Mouse (Mus musculus): ENCODE results near the gene Plekhh2.

DNA sequence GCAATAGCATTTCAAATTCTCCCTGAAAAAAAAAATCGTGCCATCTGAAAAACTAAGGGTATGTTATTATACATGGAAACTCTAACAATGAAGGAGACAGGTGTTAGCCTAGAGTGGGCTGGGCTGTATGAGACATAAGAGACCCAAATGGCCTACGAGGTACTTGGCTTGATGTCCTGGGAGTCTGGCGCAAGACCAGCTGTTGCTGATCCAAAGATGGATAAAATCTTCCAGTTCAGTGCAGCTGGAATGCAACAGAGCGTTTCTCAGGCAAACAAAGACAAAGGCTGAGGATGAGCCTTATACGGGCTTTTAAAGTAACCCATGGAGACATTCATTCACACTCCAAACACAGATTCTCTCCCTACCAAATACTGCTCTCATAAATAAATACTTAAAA, 13.1 kb upstream of the Plekhh2 start:
- TF ChIP-seq CTCF (IDR thresholded peaks at IDR 0.05; ENCODE audit: borderline replicate concordance, insufficient read depth, low read length) (no peak), POLR2A (IDR thresholded peaks at IDR 0.05; ENCODE audit: low read depth, low read length) (no peak)
